Mouse (Mus musculus): ENCODE measurements around the gene Cmip. TPM values are rescaled to one million over a fixed set of nuclear protein-coding genes. Genes with fewer than 3 reads are reported as not detected.
A peak's percentile ranks its signal among the peaks of the same experiment; 100 is the strongest.

Cmip gene
- polyA plus RNA-seq, 1 experiment from 2014 or later = 112 TPM

DNA sequence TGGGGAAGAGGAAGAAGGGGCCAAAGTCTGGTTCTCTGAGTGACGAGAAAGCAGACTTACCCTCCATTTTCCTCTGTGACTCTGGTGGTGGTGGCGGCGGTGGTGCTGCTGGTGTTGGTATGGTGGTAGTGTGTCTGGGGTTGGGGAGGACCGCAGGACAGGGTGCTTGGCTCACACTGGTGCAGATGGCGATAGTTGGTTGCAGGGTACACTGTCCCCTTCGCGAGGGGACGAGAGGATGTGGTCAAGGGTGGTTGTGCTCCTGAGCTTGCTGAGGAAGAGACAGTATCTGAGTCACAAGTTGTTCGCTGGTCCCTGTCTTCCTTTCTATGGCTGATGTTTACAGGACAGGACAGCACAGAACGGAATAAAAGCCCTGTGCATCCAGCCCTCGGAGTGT, 88.5 kb downstream of the Cmip start:
- Histone ChIP-seq H3K27ac (no peak overlapping the region), H3K36me3 (no peaks in the 10 kb centered on the region), H3K9ac (no peak overlapping the region), H3K4me2 (replicated peaks) (no peak overlapping the region), H3K27me3 (replicated peaks) (no peaks in the 10 kb centered on the region), H3K9me3 (no peaks in the 10 kb centered on the region), H3K4me1 (peaks cover 30% of the 10 kb centered on the region), H3K4me3 (no peak overlapping the region)
- no peak for ATAC-seq (ENCODE audit: low FRiP score, low read depth)
- WGBS = 91% methylated on average over 11 of the region's 11 CpGs

DNA sequence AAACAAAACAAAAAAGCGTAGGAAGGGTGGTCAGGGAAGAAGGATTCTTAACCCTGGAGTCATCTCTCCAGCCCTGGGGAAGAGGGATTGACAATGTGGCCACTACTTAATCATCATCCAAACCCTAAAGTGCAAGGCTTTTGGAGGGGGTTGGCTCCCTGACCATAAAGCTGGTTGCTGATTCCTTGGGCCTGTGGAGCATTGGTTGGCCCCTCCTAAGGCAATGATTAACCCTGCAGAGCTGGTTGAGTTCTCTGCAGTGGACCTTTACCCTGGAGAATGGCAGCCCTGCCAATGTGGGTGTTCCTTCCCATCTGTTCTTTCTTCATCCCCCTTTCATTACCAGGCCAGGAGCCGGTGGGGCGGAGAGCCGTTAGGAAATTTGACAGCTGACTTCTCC, 90.7 kb downstream of the Cmip start:
- Histone ChIP-seq H3K4me2 (replicated peaks) (no peak overlapping the region), H3K36me3 (no peaks in the 10 kb centered on the region), H3K4me3 (no peak overlapping the region), H3K27me3 (replicated peaks) (no peaks in the 10 kb centered on the region), H3K4me1 (peaks cover 30% of the 10 kb centered on the region), H3K9me3 (no peaks in the 10 kb centered on the region), H3K27ac (no peak overlapping the region), H3K9ac (no peak overlapping the region)
- no peak for ATAC-seq (ENCODE audit: low FRiP score, low read depth)
- WGBS = 42% methylated on average over 4 of the region's 4 CpGs

DNA sequence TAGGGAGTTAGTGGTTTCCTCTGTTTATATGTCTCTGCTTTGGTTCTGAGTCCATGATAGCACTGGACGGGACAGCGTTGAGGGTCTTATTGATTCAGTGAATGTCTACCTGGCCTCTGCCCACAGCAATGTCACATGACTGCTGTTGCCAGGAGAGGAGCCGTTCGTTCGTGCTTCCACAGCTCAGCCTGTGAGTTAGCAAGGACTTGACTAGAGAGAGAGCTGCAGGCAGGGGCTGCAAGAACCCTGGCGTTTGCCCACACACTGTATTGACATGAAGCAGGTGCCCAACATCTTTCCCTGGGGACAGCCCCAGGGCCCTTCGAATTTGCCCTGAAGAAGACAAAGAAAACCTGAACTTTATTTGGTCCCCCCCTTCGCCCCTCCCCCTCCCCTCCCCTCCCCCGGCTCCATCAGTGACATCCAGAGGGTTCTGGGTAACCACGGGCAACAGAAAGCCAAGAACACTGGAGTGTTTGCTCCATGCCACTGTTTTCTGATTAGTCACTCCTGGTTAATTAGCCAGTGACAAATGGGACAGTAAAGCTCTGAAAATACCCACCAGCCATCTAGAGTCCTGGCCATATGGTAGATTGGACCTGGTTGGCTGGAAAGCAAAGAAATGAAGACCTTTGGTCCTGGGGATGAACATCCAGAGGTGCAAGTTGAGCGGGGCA, 92.0 kb downstream of the Cmip start:
- WGBS = 48% methylated on average over 11 of the region's 11 CpGs
- Histone ChIP-seq H3K4me2 (replicated peaks) (no peak overlapping the region), H3K27me3 (replicated peaks) (no peaks in the 10 kb centered on the region), H3K27ac (no peak overlapping the region), H3K4me3 (no peak overlapping the region), H3K36me3 (no peaks in the 10 kb centered on the region), H3K4me1 (peaks cover 21% of the 10 kb centered on the region), H3K9ac (no peak overlapping the region), H3K9me3 (no peaks in the 10 kb centered on the region)
- ATAC-seq (ENCODE audit: low FRiP score, low read depth) = peak; percentile 45

DNA sequence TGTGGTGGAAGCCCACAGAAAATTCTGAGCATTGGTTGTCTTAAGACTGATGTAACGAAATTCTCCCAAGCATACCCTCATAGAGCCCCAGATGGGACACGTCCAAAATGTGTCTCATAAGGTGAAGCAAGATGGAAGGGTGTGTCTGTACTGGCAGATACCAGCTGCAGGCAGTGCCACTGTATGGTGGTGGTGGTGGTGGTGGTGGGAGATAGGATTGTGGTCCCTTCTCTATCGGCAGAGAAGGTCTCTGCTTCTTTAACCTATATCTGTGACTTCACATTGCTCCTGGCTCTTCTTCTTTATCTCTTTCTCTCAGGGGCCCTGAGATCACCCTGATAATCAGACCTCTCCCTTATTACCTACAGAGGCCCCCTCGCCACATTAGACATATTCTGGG, 92.7 kb downstream of the Cmip start:
- Histone ChIP-seq H3K27ac (no peak overlapping the region), H3K9ac (no peak overlapping the region), H3K36me3 (no peaks in the 10 kb centered on the region), H3K4me2 (replicated peaks) (no peak overlapping the region), H3K4me3 (no peak overlapping the region), H3K9me3 (no peaks in the 10 kb centered on the region), H3K27me3 (replicated peaks) (no peaks in the 10 kb centered on the region), H3K4me1 (peaks cover 21% of the 10 kb centered on the region)
- 93% methylated on average over 4 of the region's 4 CpGs for WGBS
- ATAC-seq (ENCODE audit: low FRiP score, low read depth) = no peak

DNA sequence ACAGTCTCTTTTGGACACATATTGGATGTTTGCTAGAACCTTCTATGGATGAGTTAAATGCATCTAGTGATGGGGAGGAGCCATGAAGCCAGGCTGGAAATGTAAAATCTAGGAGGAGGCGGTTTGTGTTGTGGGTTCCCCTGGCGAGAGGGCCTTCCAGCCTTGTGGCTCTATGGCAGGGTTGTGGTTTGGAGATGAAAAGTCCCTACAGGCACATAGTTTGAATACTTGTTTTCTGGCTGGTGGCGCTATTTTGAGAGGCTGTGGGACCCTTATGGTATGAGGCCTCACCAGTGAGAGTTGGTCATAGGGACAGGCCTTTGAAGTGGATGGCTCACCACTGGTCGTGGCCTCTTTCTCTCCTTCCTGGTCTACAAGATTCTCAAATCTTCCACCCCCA, 95.2 kb downstream of the Cmip start:
- Histone ChIP-seq H3K4me3 (no peak overlapping the region), H3K4me2 (replicated peaks) (no peak overlapping the region), H3K36me3 (no peaks in the 10 kb centered on the region), H3K9me3 (no peaks in the 10 kb centered on the region), H3K27me3 (replicated peaks) (no peaks in the 10 kb centered on the region), H3K4me1 (peaks cover 40% of the 10 kb centered on the region), H3K27ac (no peak overlapping the region), H3K9ac (no peak overlapping the region)
- 90% methylated on average over 4 of the region's 4 CpGs for WGBS
- no peak for ATAC-seq (ENCODE audit: low FRiP score, low read depth)

DNA sequence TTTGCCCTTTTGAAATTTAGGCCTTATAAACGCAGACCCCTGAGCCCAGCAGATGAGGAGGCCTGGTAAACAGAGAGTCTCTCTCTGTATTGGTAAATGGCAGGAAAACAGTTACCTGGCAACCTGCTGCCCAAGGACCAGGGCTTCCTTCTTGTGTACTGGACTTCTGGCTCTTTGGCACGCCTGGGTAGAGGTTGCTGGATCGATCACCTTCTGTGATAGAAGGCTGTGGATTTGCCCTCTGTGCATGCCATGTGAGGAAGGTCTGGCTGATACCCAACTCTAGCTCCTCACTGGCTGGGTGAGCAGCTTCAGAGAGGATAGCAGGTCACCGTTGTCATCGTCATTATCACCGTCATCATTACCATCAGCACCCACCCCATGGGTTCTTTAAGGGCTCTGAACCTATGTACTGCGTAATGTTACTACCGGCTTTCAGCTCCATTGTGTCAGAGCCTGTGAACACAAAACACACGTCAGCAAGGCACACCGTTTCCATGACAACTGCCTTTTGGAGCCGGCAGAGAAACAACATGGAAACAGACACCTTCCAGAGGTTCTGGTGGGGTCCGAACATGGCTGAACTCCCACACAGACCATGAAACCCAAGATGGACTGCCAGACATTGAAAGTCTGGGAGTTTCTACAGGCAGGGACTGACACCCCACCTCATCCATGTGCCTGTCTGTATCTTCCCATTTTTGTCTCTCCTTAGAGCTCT, 98.4 kb downstream of the Cmip start:
- H3K36me3 ChIP-seq = no peaks in the 10 kb centered on the region
- WGBS = 76% methylated on average over 12 of the region's 12 CpGs
- H3K4me3 ChIP-seq = no peak overlapping the region
- no peak overlapping the region for H3K4me2 ChIP-seq (replicated peaks)
- H3K9me3 ChIP-seq = no peaks in the 10 kb centered on the region
- no peaks in the 10 kb centered on the region for H3K27me3 ChIP-seq (replicated peaks)
- ATAC-seq (ENCODE audit: low FRiP score, low read depth) = no peak
- no peak overlapping the region for H3K27ac ChIP-seq
- peaks cover 18% of the 10 kb centered on the region for H3K4me1 ChIP-seq
- H3K9ac ChIP-seq = no peak overlapping the region

DNA sequence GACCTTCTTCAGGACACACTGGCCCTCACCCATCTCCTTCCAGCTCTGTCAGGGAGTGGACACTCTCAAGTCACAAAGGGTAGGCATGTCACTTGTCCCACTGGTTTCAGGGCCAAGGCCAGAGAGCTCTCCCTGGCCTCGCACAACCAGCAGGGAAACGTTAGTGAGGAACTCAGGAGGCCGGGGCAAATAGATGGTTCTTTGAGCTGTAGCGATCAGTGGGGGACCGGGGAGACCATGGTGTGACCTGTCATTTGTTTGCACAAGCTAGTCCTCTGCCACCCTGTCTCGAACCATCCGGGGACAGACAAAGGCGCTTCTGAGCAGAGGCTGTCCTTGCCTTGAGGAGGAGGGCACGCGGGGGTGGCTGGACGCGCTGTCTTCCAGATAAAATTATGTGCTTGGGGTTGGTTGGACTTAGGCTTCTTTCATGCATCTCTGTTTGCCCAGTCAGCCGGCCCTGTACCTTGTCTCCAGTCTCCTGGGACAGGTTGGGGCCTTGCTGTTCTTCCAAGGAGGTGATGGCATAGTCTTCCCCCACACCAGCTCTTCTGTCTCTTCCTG, 99.3 kb downstream of the Cmip start:
- WGBS = 86% methylated on average over 13 of the region's 13 CpGs
- no peak for ATAC-seq (ENCODE audit: low FRiP score, low read depth)

DNA sequence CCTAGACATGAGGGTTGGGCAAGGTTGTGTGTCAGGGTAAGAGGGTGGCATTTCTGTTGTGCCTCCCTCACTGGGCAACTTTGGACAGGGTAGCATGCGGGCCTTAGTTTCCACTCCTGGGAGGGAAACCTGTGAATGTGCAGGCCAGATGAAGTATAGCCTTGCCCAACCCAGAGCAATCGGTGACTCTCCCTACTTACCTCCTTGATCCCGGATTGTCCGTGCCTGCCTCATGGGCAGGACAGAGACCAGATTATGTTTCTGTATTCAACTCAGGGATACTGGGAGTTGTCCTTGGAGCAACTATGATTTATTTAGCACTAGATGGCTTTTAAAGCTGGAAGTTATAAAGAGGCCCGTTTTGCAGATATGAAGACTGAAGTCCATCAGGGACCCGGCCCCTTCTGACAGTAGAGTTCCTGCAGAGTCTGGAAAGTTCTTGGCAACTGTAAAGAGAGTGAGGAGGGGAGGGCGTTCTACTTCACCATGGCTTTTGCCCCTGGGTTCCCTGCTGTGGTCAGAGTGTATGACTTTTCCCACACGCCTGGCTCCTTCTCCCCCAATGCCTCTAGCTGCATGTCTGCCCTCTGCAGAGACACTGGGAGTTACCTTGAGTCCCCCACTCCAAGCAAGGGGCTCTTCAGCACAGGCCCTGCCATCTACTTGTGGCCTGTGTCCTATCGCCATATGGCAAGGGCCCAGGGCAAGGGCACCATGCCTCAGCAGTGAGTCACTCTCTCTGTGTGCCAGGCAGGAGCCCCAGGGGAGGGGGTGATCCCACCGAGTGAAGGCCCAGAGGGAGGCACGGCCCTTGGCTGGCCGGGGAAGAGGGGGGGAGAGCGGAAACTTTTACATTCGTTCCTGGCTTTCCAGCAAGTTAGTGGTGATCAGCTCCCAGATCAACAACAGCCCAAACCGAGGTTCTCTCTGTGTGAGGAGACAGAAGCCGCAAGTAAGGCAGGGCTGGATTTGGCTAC, 100.9 kb downstream of the Cmip start:
- no peak for ATAC-seq (ENCODE audit: low FRiP score, low read depth)
- WGBS = 92% methylated on average over 16 of the region's 16 CpGs
- Histone ChIP-seq H3K9ac (no peak overlapping the region), H3K4me3 (no peak overlapping the region), H3K36me3 (no peaks in the 10 kb centered on the region), H3K27ac (no peak overlapping the region), H3K9me3 (no peaks in the 10 kb centered on the region), H3K4me1 (peaks cover 25% of the 10 kb centered on the region), H3K27me3 (replicated peaks) (no peaks in the 10 kb centered on the region), H3K4me2 (replicated peaks) (no peak overlapping the region)

More for the DNA sequence above, 99.3 kb downstream of the Cmip start:
- no peaks in the 10 kb centered on the region for H3K9me3 ChIP-seq
- peaks cover 18% of the 10 kb centered on the region for H3K4me1 ChIP-seq
- no peaks in the 10 kb centered on the region for H3K27me3 ChIP-seq (replicated peaks)
- no peaks in the 10 kb centered on the region for H3K36me3 ChIP-seq
- H3K4me3 ChIP-seq = no peak overlapping the region
- H3K9ac ChIP-seq = no peak overlapping the region
- H3K27ac ChIP-seq = no peak overlapping the region
- H3K4me2 ChIP-seq (replicated peaks) = no peak overlapping the region

DNA sequence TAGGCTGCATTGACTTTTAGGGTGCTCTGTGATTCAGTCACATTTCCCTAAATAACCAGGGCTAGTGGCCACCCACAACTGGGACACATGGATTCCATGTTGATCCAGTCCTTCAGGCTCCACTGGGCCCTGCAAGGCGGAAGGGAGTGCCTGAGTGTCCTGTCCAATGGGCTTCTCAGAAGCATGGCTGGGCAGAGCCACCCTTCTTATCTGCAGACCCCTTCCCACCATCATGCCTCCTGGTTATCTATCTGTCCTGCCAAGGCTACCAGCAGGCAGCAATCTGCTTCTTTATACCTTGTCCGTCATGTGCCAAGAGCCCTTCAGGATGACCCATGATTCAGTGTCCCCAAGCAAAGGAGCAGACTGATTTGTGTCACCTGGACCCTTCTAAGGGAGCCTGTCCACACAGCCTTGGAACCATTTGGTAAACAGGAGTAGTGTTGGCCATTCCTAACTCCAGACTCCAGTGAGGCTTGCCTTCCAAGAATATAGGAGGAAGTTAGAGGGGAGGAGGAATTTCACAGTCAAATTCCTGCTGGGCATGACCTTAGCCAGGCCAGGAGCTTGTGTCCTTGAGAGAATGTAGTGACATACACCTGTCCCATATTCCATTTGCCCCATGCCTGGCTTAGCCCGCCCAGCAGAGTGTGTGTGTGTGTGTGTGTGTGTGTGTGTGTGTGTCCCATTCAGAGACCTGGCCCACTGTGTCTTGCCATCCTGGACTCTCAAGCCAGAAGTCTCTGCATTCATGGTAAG, 103.5 kb downstream of the Cmip start:
- H3K27ac ChIP-seq = no peak overlapping the region
- H3K9ac ChIP-seq = no peak overlapping the region
- H3K9me3 ChIP-seq = no peaks in the 10 kb centered on the region
- no peak overlapping the region for H3K4me3 ChIP-seq
- no peaks in the 10 kb centered on the region for H3K36me3 ChIP-seq
- no peak for ATAC-seq (ENCODE audit: low FRiP score, low read depth)
- H3K4me1 ChIP-seq = peaks cover 21% of the 10 kb centered on the region
- H3K4me2 ChIP-seq (replicated peaks) = no peak overlapping the region
- WGBS = 91% methylated on average over 3 of the region's 3 CpGs
- no peaks in the 10 kb centered on the region for H3K27me3 ChIP-seq (replicated peaks)

DNA sequence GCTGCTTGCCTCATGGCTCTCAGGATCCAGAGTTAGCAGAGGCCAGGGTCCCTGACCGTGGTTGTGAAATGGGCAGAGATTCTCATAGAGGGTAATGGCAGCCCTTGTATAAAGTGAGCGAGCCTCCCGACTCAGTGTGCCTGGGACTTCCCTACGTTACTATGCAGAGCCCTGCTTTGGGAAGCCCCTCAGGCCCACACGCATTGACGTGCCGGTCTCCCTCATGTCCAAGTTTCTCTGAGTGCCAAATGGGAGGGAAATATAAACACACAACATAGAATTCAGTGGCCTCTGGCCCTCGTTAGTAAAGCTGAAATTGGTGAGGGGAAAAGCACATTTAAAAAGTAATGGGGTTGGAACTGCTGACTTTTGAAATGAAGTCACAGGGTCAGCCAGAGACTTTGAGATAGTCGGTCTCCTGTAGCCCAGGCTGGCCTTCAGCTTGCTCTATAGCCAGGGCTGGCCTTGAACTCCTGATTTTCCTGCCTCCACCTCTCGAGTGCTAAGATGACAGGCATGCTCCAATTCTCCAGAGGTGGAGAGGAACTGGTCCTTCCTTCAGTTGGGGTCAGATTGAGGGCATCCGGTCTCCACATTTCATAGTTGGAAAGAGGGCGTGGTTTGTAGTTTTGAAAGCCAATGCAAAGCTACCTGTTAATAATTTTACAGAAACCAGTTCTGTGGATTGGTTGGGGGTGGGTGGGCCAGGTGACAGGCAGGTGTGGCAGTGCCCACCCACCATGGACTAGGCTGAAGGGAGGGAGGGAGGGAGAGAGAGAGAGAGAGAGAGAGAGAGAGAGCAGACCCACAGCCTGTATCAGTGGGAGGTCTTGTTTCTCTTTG, 105.0 kb downstream of the Cmip start:
- WGBS = 87% methylated on average over 12 of the region's 12 CpGs
- H3K27ac ChIP-seq = no peak overlapping the region
- H3K4me3 ChIP-seq = no peak overlapping the region
- H3K27me3 ChIP-seq (replicated peaks) = no peaks in the 10 kb centered on the region
- no peaks in the 10 kb centered on the region for H3K9me3 ChIP-seq
- ATAC-seq (ENCODE audit: low FRiP score, low read depth) = no peak
- no peak overlapping the region for H3K9ac ChIP-seq
- H3K4me1 ChIP-seq = peaks cover 11% of the 10 kb centered on the region
- no peak overlapping the region for H3K4me2 ChIP-seq (replicated peaks)
- H3K36me3 ChIP-seq = no peaks in the 10 kb centered on the region

DNA sequence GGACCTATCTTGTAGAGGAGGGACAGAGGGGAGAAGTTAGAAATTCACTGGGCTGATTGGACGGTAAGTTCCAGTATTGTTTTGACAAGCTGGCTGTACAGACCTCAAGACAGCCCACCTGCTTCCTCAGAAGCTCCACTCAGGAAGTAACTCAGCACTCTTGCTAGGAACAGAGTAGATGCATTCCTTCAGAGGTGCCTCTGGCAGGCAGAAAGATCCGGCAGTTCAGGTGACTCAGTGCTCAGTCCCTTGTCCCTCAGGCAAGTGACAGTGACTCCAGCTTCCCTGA, 105.5 kb downstream of the Cmip start:
- H3K4me2 ChIP-seq (replicated peaks) = no peak overlapping the region
- H3K27ac ChIP-seq = no peak overlapping the region
- ATAC-seq (ENCODE audit: low FRiP score, low read depth) = no peak
- no peaks in the 10 kb centered on the region for H3K9me3 ChIP-seq
- WGBS = 56% methylated on average over 2 of the region's 2 CpGs
- no peaks in the 10 kb centered on the region for H3K27me3 ChIP-seq (replicated peaks)
- peaks cover 16% of the 10 kb centered on the region for H3K4me1 ChIP-seq
- no peak overlapping the region for H3K9ac ChIP-seq
- H3K36me3 ChIP-seq = no peaks in the 10 kb centered on the region
- no peak overlapping the region for H3K4me3 ChIP-seq
